Mouse (Mus musculus) forebrain, embryonic 12.5 days (tissue): ENCODE measurements around the gene Dpp9. TPM values are rescaled to one million over a fixed set of nuclear protein-coding genes. Genes with fewer than 3 reads are reported as not detected.

Experiments used
- ATAC-seq: fragments of 200-750 bp; cut with Nextera tagmentation; 2 replicates; pipeline ENCODE4 v1.8.0; 2017; ENCODE audit warnings: moderate TSS enrichment; ENCODE audit not compliant: low FRiP score
- H3K27ac ChIP-seq: fragments of 300-500 bp; sonication (generic); 2 replicates; pipeline ENCODE4 v1.5.1; 2016; ENCODE audit warnings: mild to moderate bottlenecking
- H3K27me3 ChIP-seq: fragments of 300-500 bp; sonication (generic); 2 replicates; pipeline ENCODE4 v1.6.1; 2016; ENCODE audit warnings: mild to moderate bottlenecking
- H3K36me3 ChIP-seq: fragments of 300-500 bp; sonication (generic); replicated peaks from 2 replicates; pipeline ENCODE4 v1.6.1; 2016; ENCODE audit warnings: mild to moderate bottlenecking
- H3K4me1 ChIP-seq: fragments of 300-500 bp; sonication (generic); 2 replicates; pipeline ENCODE4 v1.6.1; 2016
- H3K4me2 ChIP-seq: fragments of 300-500 bp; sonication (generic); 2 replicates; pipeline ENCODE4 v1.6.1; 2016; ENCODE audit warnings: mild to moderate bottlenecking, moderate library complexity
- H3K4me3 ChIP-seq: fragments of 300-500 bp; sonication (generic); replicated peaks from 2 replicates; pipeline ENCODE4 v1.5.1; 2016; ENCODE audit warnings: mild to moderate bottlenecking
- H3K9ac ChIP-seq: fragments of 300-500 bp; sonication (generic); 2 replicates; pipeline ENCODE4 v1.6.1; 2016; ENCODE audit warnings: mild to moderate bottlenecking
- H3K9me3 ChIP-seq: fragments of 300-500 bp; sonication (generic); 2 replicates; pipeline ENCODE4 v1.6.1; 2016
- WGBS: fragments of 180-500 bp; shearing (Covaris S2); methylation state at CpG from one replicate; pipeline ENCODE4 v1.1.7; 2016; 5-methylcytosine and 5-hydroxymethylcytosine counted together
- polyA plus RNA-seq: library from polyadenylated mRNA; unstranded; fragments of >200 nt; fragmentation: Nextera tagmentation; extraction: Ambion mirVana; gene quantifications from 2 replicates; pipeline ENCODE4 v1.2.1, GENCODE M21; 2016

The Dpp9 gene
- polyA plus RNA-seq, 1 experiment from 2014 or later = 43.4 TPM

DNA sequence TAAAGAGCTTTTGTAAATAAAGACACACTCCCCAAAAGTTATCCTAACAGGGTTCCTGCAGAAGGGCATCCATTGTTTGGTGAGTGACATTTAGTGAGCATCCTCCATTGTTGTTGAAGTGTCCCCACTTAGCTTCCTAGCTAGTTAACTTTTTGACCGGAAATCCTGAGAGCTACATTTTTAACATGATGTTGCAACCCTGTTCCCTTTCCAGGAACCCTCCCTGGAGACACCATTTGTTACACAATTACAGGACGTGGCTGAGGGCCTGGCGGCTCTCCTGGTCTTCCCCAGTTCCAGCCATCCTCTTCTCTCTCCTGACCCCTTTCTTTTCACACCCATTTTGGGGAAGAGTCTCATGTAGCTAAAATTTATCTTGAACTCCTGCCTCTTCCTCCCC, 1.1 kb upstream of the Dpp9 start:
- Histone ChIP-seq H3K27me3 (no peaks in the 10 kb centered on the region), H3K4me3 (no peak overlapping the region), H3K9me3 (no peaks in the 10 kb centered on the region), H3K4me1 (peaks cover 34% of the 10 kb centered on the region), H3K4me2 (peak overlapping the region; percentile 86; the same call in 1 of the 2 replicates), H3K27ac (no peak overlapping the region), H3K9ac (no peak overlapping the region), H3K36me3 (peaks cover 6% of the 10 kb centered on the region; the same call in 1 of the 2 replicates)
- 78% methylated on average over 3 of the region's 3 CpGs for WGBS
- ATAC-seq = no peak

- ATAC-seq = peak; percentile 42
- peak overlapping the region; percentile 91 for H3K27ac ChIP-seq
- H3K4me2 ChIP-seq = peak overlapping the region; percentile 86
- H3K9me3 ChIP-seq = no peaks in the 10 kb centered on the region
- peak overlapping the region; percentile 98 for H3K4me3 ChIP-seq
- H3K27me3 ChIP-seq = no peaks in the 10 kb centered on the region
- 44% methylated on average over 12 of the region's 12 CpGs for WGBS
- H3K9ac ChIP-seq = peak overlapping the region; percentile 90
- peaks cover 6% of the 10 kb centered on the region; the same call in 1 of the 2 replicates for H3K36me3 ChIP-seq
- peaks cover 34% of the 10 kb centered on the region for H3K4me1 ChIP-seq
Measured at GRCm38 (mm10) chr17:56219251-56219650, 546 bp upstream of the Dpp9 start.

DNA sequence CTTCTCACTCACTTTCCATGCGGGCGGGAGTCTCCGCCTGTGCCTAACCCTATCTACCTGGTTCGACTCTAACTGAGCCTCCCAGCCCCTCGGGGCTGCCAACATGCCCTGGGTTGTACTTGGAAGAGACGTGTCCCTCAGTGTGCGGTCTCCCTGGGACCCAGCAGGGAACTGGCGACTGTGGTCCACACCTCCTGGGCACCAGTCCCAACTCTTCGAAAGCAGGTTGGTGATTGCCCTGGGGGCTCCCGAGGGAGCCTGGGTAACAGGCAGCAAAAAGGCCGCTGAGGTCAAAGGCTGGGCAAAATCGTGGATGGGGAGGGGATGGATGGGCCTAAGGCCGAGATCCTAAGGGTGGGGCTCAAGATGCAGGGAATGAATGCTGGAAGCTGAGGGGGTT, 1.0 kb downstream of the Dpp9 start:
- peaks cover 34% of the 10 kb centered on the region for H3K4me1 ChIP-seq
- no peak overlapping the region for H3K27ac ChIP-seq
- H3K36me3 ChIP-seq = peaks cover 6% of the 10 kb centered on the region; the same call in 1 of the 2 replicates
- H3K9me3 ChIP-seq = no peaks in the 10 kb centered on the region
- H3K27me3 ChIP-seq = no peaks in the 10 kb centered on the region
- 66% methylated on average over 13 of the region's 13 CpGs for WGBS
- peak overlapping the region; percentile 98 for H3K4me3 ChIP-seq
- ATAC-seq = no peak
- peak overlapping the region; percentile 86 for H3K4me2 ChIP-seq
- peak overlapping the region; percentile 90 for H3K9ac ChIP-seq

DNA sequence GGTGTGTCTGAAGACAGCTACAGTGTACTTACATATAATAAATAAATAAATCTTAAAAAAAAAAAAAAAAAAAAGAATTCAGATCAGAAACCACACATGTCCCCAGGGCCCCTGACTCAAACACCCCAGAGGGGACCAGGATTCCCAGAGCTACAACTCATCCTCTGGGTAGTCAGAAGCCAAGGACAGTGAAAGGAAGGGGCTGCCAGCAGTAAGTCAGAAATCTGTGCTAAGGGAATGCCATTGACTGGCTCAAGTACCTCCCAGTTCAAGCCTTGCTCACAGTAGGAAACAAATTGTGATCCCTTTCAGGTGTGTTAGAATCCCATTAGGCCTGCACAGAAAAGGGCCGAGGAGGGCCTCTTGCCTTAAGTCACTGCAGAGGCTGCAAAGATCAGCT, 4.5 kb downstream of the Dpp9 start:
- Histone ChIP-seq H3K9me3 (no peaks in the 10 kb centered on the region), H3K4me1 (peaks cover 33% of the 10 kb centered on the region), H3K27me3 (no peaks in the 10 kb centered on the region), H3K36me3 (peaks cover 36% of the 10 kb centered on the region), H3K4me2 (no peak overlapping the region), H3K9ac (no peak overlapping the region), H3K4me3 (no peak overlapping the region), H3K27ac (no peak overlapping the region)
- no peak for ATAC-seq
- WGBS = 63% methylated on average over 1 of the region's 1 CpGs

GRCm38 (mm10) chr17:56212676-56213075, 6.0 kb downstream of the Dpp9 start:
- ATAC-seq = no peak
- Histone ChIP-seq H3K4me2 (no peak overlapping the region), H3K4me3 (no peak overlapping the region), H3K9ac (no peak overlapping the region), H3K9me3 (no peaks in the 10 kb centered on the region), H3K36me3 (peaks cover 51% of the 10 kb centered on the region), H3K27me3 (no peaks in the 10 kb centered on the region), H3K4me1 (peaks cover 27% of the 10 kb centered on the region), H3K27ac (no peak overlapping the region)
- WGBS = 82% methylated on average over 6 of the region's 6 CpGs

DNA sequence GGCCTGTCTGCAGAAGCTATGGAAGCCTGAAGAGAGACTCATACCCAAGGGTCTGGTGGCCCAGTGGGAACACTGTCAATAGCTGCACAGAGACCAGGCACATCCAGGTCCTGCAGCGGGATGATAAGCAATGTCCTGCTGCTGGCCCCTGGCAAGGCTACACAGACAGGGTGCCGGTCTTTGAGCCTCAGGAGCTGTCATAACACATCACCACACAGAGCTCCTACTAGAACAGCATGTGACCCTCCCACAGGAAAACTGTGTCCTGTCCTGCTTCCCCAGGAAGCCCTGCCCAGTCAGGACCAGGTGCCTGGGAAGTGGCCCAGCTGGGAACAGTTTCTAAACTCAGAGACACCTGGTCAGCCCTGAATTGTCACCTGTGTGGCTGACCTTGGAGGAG, 7.6 kb downstream of the Dpp9 start:
- no peak for ATAC-seq
- no peaks in the 10 kb centered on the region for H3K9me3 ChIP-seq
- WGBS = 95% methylated on average over 2 of the region's 2 CpGs
- H3K4me3 ChIP-seq = no peak overlapping the region
- H3K4me2 ChIP-seq = no peak overlapping the region
- no peak overlapping the region for H3K27ac ChIP-seq
- H3K4me1 ChIP-seq = peaks cover 11% of the 10 kb centered on the region
- peaks cover 66% of the 10 kb centered on the region for H3K36me3 ChIP-seq
- H3K9ac ChIP-seq = no peak overlapping the region
- H3K27me3 ChIP-seq = no peaks in the 10 kb centered on the region

DNA sequence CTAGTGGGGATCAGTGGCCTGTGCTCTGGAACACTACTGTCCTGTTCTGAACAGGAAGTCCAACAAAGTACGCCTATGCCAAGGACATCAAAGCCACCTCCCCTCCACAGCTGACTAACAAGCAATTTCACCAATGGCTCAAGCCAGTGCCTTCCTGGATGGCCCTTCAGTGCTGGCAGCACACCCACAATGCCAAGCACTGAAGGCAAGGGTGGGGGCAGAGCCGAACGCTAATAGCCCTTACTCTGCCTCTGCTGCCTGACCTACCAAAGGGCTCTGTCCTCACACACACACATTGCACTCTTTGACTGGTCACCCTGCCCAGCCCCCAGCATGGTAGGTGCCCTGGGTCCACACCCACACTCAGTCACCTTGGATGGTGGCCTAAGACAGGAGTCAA, 9.9 kb downstream of the Dpp9 start:
- no peak overlapping the region for H3K27ac ChIP-seq
- H3K27me3 ChIP-seq = no peaks in the 10 kb centered on the region
- 92% methylated on average over 3 of the region's 3 CpGs for WGBS
- H3K4me1 ChIP-seq = no peaks in the 10 kb centered on the region
- no peak for ATAC-seq
- H3K36me3 ChIP-seq = peaks cover 83% of the 10 kb centered on the region
- H3K4me3 ChIP-seq = no peak overlapping the region
- no peaks in the 10 kb centered on the region for H3K9me3 ChIP-seq
- H3K4me2 ChIP-seq = no peak overlapping the region
- H3K9ac ChIP-seq = no peak overlapping the region

- Histone ChIP-seq H3K9me3 (no peaks in the 10 kb centered on the region), H3K4me1 (no peaks in the 10 kb centered on the region), H3K36me3 (peaks cover 90% of the 10 kb centered on the region), H3K9ac (no peak overlapping the region), H3K27me3 (no peaks in the 10 kb centered on the region), H3K27ac (no peak overlapping the region), H3K4me2 (no peak overlapping the region), H3K4me3 (no peak overlapping the region)
- no peak for ATAC-seq
- 93% methylated on average over 9 of the region's 9 CpGs for WGBS
Measured at GRCm38 (mm10) chr17:56207963-56208530, 10.7 kb downstream of the Dpp9 start.

GRCm38 (mm10) chr17:56206986-56207674, 11.6 kb downstream of the Dpp9 start:
- H3K9ac ChIP-seq = no peak overlapping the region
- H3K4me3 ChIP-seq = no peak overlapping the region
- H3K27ac ChIP-seq = no peak overlapping the region
- H3K9me3 ChIP-seq = no peaks in the 10 kb centered on the region
- 85% methylated on average over 6 of the region's 6 CpGs for WGBS
- H3K36me3 ChIP-seq = peaks cover 99% of the 10 kb centered on the region
- no peaks in the 10 kb centered on the region for H3K4me1 ChIP-seq
- no peaks in the 10 kb centered on the region for H3K27me3 ChIP-seq
- ATAC-seq = no peak
- no peak overlapping the region for H3K4me2 ChIP-seq

GRCm38 (mm10) chr17:56206276-56206884, 12.3 kb downstream of the Dpp9 start:
- no peak overlapping the region for H3K4me2 ChIP-seq
- H3K27ac ChIP-seq = no peak overlapping the region
- WGBS = 87% methylated on average over 10 of the region's 10 CpGs
- no peaks in the 10 kb centered on the region for H3K4me1 ChIP-seq
- H3K36me3 ChIP-seq = peaks cover 99% of the 10 kb centered on the region
- no peaks in the 10 kb centered on the region for H3K27me3 ChIP-seq
- H3K9me3 ChIP-seq = no peaks in the 10 kb centered on the region
- no peak overlapping the region for H3K9ac ChIP-seq
- no peak for ATAC-seq
- H3K4me3 ChIP-seq = no peak overlapping the region

DNA sequence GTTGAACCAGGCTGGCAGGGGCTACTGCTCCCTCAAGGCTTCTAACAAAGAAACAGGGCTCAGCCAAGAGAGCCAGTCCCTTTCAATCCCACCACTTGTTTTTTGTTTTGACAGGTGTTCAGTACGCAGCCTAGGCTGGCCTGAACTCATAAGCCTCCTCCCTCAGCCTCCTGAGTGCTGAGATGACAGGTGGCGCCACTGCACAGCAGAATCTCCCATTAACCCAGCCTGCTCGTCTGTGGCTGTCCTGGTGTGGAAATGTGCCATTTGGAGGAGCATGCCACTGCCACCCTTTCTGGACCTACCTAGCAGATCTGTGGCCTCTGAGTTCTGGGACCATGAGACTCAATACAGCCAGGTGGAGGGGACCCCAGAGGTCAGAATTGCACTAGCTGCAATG, 15.0 kb downstream of the Dpp9 start:
- H3K27ac ChIP-seq = no peak overlapping the region
- H3K4me3 ChIP-seq = no peak overlapping the region
- H3K4me1 ChIP-seq = no peaks in the 10 kb centered on the region
- H3K9me3 ChIP-seq = no peaks in the 10 kb centered on the region
- no peak for ATAC-seq
- peaks cover 92% of the 10 kb centered on the region for H3K36me3 ChIP-seq
- H3K27me3 ChIP-seq = no peaks in the 10 kb centered on the region
- no peak overlapping the region for H3K4me2 ChIP-seq
- no peak overlapping the region for H3K9ac ChIP-seq
- 66% methylated on average over 3 of the region's 3 CpGs for WGBS

DNA sequence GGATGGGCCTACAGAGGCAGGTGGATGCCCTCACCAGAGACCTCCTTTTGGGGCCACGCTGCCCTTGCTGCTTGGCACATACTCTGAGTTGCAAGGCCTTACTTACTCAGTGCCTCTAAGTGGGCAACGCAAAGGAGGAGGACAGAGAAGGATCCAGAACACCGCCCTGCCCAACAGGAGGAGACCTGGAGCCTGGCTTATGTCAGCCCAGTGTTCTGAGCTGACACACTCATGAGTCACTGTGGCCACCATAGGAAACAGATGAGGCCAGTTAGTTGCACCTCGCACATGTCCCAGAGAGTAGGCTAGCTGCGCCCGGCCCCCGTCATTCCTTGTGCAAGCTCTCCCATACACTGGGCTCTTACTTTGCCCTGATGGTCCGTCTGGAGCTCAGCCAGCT, 16.2 kb downstream of the Dpp9 start:
- no peak overlapping the region for H3K9ac ChIP-seq
- 95% methylated on average over 8 of the region's 8 CpGs for WGBS
- no peaks in the 10 kb centered on the region for H3K4me1 ChIP-seq
- H3K36me3 ChIP-seq = peaks cover 93% of the 10 kb centered on the region
- H3K4me3 ChIP-seq = no peak overlapping the region
- H3K4me2 ChIP-seq = no peak overlapping the region
- ATAC-seq = no peak
- no peaks in the 10 kb centered on the region for H3K9me3 ChIP-seq
- H3K27me3 ChIP-seq = no peaks in the 10 kb centered on the region
- H3K27ac ChIP-seq = no peak overlapping the region

- Histone ChIP-seq H3K27me3 (no peaks in the 10 kb centered on the region), H3K27ac (no peak overlapping the region), H3K4me2 (no peak overlapping the region), H3K4me3 (no peak overlapping the region), H3K4me1 (no peaks in the 10 kb centered on the region), H3K9me3 (no peaks in the 10 kb centered on the region), H3K9ac (no peak overlapping the region), H3K36me3 (peaks cover 93% of the 10 kb centered on the region)
- no peak for ATAC-seq
- 70% methylated on average over 3 of the region's 3 CpGs for WGBS
Measured at GRCm38 (mm10) chr17:56201642-56202041, 17.1 kb downstream of the Dpp9 start.
